Mouse (Mus musculus) heart, embryonic 12.5 days (tissue): ENCODE measurements around the gene Xlr3a. TPM values are rescaled to one million over a fixed set of nuclear protein-coding genes. Genes with fewer than 3 reads are reported as not detected.
A peak's percentile ranks its signal among the peaks of the same experiment; 100 is the strongest.

Experiments used
- ATAC-seq: fragments of 200-750 bp; cut with Nextera tagmentation; 2 replicates; pipeline ENCODE4 v1.8.0; 2017; ENCODE audit warnings: moderate TSS enrichment, moderate library complexity; ENCODE audit not compliant: insufficient number of reproducible peaks, low FRiP score
- H3K27ac ChIP-seq: fragments of 300-500 bp; sonication (generic); 2 replicates; pipeline ENCODE4 v1.5.1; 2016; ENCODE audit warnings: mild to moderate bottlenecking, moderate library complexity; ENCODE audit not compliant: poor library complexity, severe bottlenecking
- H3K27me3 ChIP-seq: fragments of 300-500 bp; sonication (generic); replicated peaks from 2 replicates; pipeline ENCODE4 v1.6.1; 2016; ENCODE audit warnings: mild to moderate bottlenecking, moderate library complexity
- H3K36me3 ChIP-seq: fragments of 300-500 bp; sonication (generic); 2 replicates; pipeline ENCODE4 v1.6.1; 2016; ENCODE audit warnings: mild to moderate bottlenecking, moderate library complexity
- H3K4me1 ChIP-seq: fragments of 300-500 bp; sonication (generic); replicated peaks from 2 replicates; pipeline ENCODE4 v1.6.1; 2016; ENCODE audit warnings: mild to moderate bottlenecking
- H3K4me2 ChIP-seq: fragments of 300-500 bp; sonication (generic); 2 replicates; pipeline ENCODE4 v1.6.1; 2016; ENCODE audit warnings: mild to moderate bottlenecking, moderate library complexity
- H3K4me3 ChIP-seq: fragments of 300-500 bp; sonication (generic); 2 replicates; pipeline ENCODE4 v1.5.1; 2016; ENCODE audit warnings: mild to moderate bottlenecking
- H3K9ac ChIP-seq: fragments of 300-500 bp; sonication (generic); 2 replicates; pipeline ENCODE4 v1.6.1; 2016; ENCODE audit warnings: mild to moderate bottlenecking, moderate library complexity
- H3K9me3 ChIP-seq: fragments of 300-500 bp; sonication (generic); replicated peaks from 2 replicates; pipeline ENCODE4 v1.6.1; 2016; ENCODE audit warnings: mild to moderate bottlenecking, moderate library complexity
- WGBS: fragments of 180-500 bp; shearing (Covaris S2); methylation state at CpG from one replicate; pipeline ENCODE4 v1.1.7; 2016; 5-methylcytosine and 5-hydroxymethylcytosine counted together
- polyA plus RNA-seq: library from polyadenylated mRNA; unstranded; fragments of >200 nt; fragmentation: Nextera tagmentation; extraction: Ambion mirVana; gene quantifications from 2 replicates; pipeline ENCODE4 v1.2.1, GENCODE M21; 2016

The Xlr3a gene
- polyA plus RNA-seq, 1 experiment from 2014 or later = 1.9 TPM

DNA sequence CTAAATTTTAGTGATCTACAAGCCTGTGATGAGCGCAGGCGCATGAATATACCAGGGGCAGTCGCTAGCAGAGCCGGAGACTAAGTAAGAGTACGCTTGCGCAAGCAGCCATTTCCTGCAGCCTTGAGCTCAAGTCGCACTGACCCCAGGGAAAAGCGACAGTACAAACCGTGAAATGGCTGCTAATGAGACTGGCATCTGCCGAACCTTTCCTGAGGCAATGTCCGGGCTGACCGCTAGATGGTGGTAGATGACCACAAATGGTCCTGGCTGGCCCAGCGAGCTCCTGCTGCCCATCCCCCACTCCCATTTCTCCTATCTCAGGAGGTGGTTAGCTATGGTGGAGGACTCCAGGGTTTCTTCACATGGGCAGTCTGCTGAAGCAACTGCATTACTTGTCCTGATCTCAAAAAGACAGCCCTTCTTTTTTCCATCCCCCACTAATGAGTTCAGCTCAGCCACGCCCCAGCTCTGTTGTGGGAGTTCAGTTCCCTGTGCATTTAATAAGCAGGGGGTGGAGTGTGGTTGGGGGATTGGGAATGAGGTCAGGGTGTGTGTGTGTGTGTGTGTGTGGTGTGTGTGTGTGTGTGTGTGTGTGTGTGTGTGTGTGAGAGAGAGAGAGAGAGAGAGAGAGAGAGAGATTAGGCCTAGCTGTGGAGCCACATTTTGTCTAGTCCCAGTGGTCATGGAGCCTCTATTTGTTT lies 42.9 kb downstream of the Xlr3a start:
- no peak overlapping the region for H3K27ac ChIP-seq
- peak; percentile 74 for ATAC-seq
- 0 out of 2 replicates have a peak, but pooled peaks cover 3% of the 10 kb centered on the region for H3K27me3 ChIP-seq
- peak overlapping the region; percentile 47 for H3K4me2 ChIP-seq
- H3K4me1 ChIP-seq = no peaks in the 10 kb centered on the region
- no peak overlapping the region for H3K9ac ChIP-seq
- peak overlapping the region; percentile 9; the same call in 1 of the 2 replicates for H3K4me3 ChIP-seq
- no peaks in the 10 kb centered on the region for H3K36me3 ChIP-seq
- no peaks in the 10 kb centered on the region for H3K9me3 ChIP-seq
- 14% methylated on average over 14 of the region's 14 CpGs for WGBS

DNA sequence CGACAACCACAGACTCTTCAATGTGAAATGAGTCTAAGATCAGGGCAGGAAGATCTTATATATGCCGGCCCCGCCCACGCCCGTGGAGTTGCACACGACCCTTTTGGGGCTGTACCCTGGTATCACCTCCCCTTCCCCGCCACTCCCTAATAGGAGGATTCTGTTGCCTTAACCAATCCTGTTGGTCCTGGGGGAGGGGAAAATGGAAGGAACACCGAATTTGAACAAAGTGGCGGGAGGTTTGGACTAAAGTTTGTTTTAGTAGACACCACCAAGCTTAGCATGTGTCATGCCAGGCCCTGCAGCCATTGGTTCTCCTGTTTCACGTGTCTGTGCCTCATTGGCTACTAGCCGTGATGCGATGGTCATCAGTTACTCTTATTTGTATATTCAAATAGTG lies 57.2 kb downstream of the Xlr3a start:
- Histone ChIP-seq H3K9ac (no peak overlapping the region), H3K4me3 (no peak overlapping the region), H3K27me3 (peaks cover 11% of the 10 kb centered on the region), H3K9me3 (no peaks in the 10 kb centered on the region), H3K4me1 (no peaks in the 10 kb centered on the region), H3K27ac (no peak overlapping the region), H3K4me2 (no peak overlapping the region), H3K36me3 (no peaks in the 10 kb centered on the region)
- WGBS = 72% methylated on average over 12 of the region's 12 CpGs
- ATAC-seq = no peak

DNA sequence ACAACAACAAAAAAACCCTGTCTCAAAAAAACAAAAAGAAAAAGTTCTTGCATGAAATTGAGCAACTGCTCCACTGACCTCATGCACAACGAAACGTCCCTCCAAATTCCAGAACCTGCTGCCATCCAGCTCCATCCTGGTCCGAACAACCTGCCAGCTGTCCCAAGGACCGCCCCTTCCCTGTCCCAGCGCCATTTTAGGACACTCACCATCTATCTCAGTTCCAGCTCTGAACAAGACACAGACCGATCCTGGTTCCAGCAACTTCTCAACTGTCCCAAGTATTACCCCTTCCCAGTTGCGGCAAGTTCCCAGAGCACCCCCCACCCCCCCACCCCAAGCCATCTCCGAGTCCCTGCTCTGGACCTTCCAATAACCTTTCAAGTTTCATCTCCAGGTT lies 58.1 kb downstream of the Xlr3a start:
- H3K9ac ChIP-seq = no peak overlapping the region
- WGBS = 74% methylated on average over 8 of the region's 8 CpGs
- peaks cover 11% of the 10 kb centered on the region for H3K27me3 ChIP-seq
- no peaks in the 10 kb centered on the region for H3K9me3 ChIP-seq
- H3K36me3 ChIP-seq = no peaks in the 10 kb centered on the region
- no peak overlapping the region for H3K4me3 ChIP-seq
- H3K4me2 ChIP-seq = no peak overlapping the region
- no peak for ATAC-seq
- H3K4me1 ChIP-seq = no peaks in the 10 kb centered on the region
- no peak overlapping the region for H3K27ac ChIP-seq

- Histone ChIP-seq H3K9ac (no peak within 1 kb of the TSS), H3K27me3 (peaks cover 11% of the 10 kb centered on the region), H3K4me1 (no peaks in the 10 kb centered on the region), H3K36me3 (no peaks in the 10 kb centered on the region), H3K9me3 (no peaks in the 10 kb centered on the region), H3K4me2 (no peak within 1 kb of the TSS), H3K4me3 (no peak within 1 kb of the TSS), H3K27ac (no peak within 1 kb of the TSS)
- 65% methylated on average over 1 of the region's 1 CpGs for WGBS
- no peak for ATAC-seq
These were observed 59.9 kb downstream of the Xlr3a start, which contains the start of gene Pnma5 for GRCm38 (mm10) chrX:73037003-73037402. Gene Pnma5, minus strand, starts transcription at chrX:73037103.

Other genes with a start within 250 kb of the Xlr3a start
- 58.4 and 62.8 TPM in 2 replicates for gene Cetn2, start 178.7 kb downstream of the Xlr3a start, polyA plus RNA-seq
- gene Nsdhl, start 178.5 kb downstream of the Xlr3a start, polyA plus RNA-seq = 15.9 TPM in 2 replicates
- gene Zfp185, start 109.8 kb downstream of the Xlr3a start, polyA plus RNA-seq = 5.7 TPM in 2 replicates
- 0.08 TPM in 1 of 2 replicates, not detected in the other for gene Pnma5, start 60.0 kb downstream of the Xlr3a start, polyA plus RNA-seq
- 0.09 TPM in 1 of 2 replicates, not detected in the other for gene Pnma3, start 32.3 kb downstream of the Xlr3a start, polyA plus RNA-seq
- gene Xlr4a, start 14.6 kb downstream of the Xlr3a start, polyA plus RNA-seq = 1.00 and 1.6 TPM in 2 replicates
- not detected in 2 replicates for gene Gm14685, start 20.0 kb upstream of the Xlr3a start, polyA plus RNA-seq
- not detected in 2 replicates for gene Xlr5b, start 51.7 kb upstream of the Xlr3a start, polyA plus RNA-seq
- not detected in 2 replicates for gene DXBay18, start 52.4 kb upstream of the Xlr3a start, polyA plus RNA-seq
- gene Spin2d, start 79.9 kb upstream of the Xlr3a start, polyA plus RNA-seq = not detected in 2 replicates
- 7.3 and 7.6 TPM in 2 replicates for gene Xlr3b, start 95.1 kb upstream of the Xlr3a start, polyA plus RNA-seq
- gene Xlr4b, start 117.2 kb upstream of the Xlr3a start, polyA plus RNA-seq = 0.96 and 1.2 TPM in 2 replicates
- 10.9 and 11.1 TPM in 2 replicates for gene F8a, start 131.2 kb upstream of the Xlr3a start, polyA plus RNA-seq
- gene Xlr4c, start 146.0 kb upstream of the Xlr3a start, polyA plus RNA-seq = 0.36 TPM in 2 replicates
- not detected in 2 replicates for gene Xlr3c, start 168.3 kb upstream of the Xlr3a start, polyA plus RNA-seq
- gene Xlr5a, start 195.9 kb upstream of the Xlr3a start, polyA plus RNA-seq = not detected in 2 replicates
- gene Xlr5c, start 195.9 kb upstream of the Xlr3a start, polyA plus RNA-seq = not detected in 2 replicates
- not detected in 2 replicates for gene Gm45015, start 239.7 kb upstream of the Xlr3a start, polyA plus RNA-seq
- gene Zfp275, start 245.5 kb upstream of the Xlr3a start, polyA plus RNA-seq = 14.3 and 17.5 TPM in 2 replicates